Mouse (Mus musculus): ENCODE results near the gene Cdc45.

Cdc45 gene

GRCm38 (mm10) chr16:18788627-18789406 lies 23.0 kb downstream of the Cdc45 start:
- DNase-seq = no peak

- DNase-seq = no peak
Measured at GRCm38 (mm10) chr16:18786652-18787051, 25.1 kb downstream of the Cdc45 start.

- DNase-seq = no peak
Measured at GRCm38 (mm10) chr16:18785485-18785884, 26.3 kb downstream of the Cdc45 start.

- no peak for DNase-seq
Measured at GRCm38 (mm10) chr16:18785025-18785424, 26.8 kb downstream of the Cdc45 start.

- no peak for DNase-seq
Measured at GRCm38 (mm10) chr16:18781810-18782209, 30.0 kb downstream of the Cdc45 start.

- DNase-seq = no peak
Measured at GRCm38 (mm10) chr16:18778461-18778860, 33.3 kb downstream of the Cdc45 start.

- DNase-seq = no peak
Measured at GRCm38 (mm10) chr16:18777101-18778080, 34.4 kb downstream of the Cdc45 start.

- DNase-seq = no peak
Measured at GRCm38 (mm10) chr16:18776556-18777100, 35.2 kb downstream of the Cdc45 start, which contains the start of gene Cldn5. Cldn5 (plus strand) TSS chr16:18776847.

- no peak for DNase-seq
Measured at GRCm38 (mm10) chr16:18775621-18776555, 35.9 kb downstream of the Cdc45 start.

- DNase-seq = no peak
Measured at GRCm38 (mm10) chr16:18773936-18774335, 37.9 kb downstream of the Cdc45 start.

- no peak for DNase-seq
Measured at GRCm38 (mm10) chr16:18769501-18769900, 42.3 kb downstream of the Cdc45 start.

GRCm38 (mm10) chr16:18766390-18766789 lies 45.4 kb downstream of the Cdc45 start:
- no peak for DNase-seq

GRCm38 (mm10) chr16:18762960-18763359 lies 48.8 kb downstream of the Cdc45 start:
- DNase-seq = no peak

GRCm38 (mm10) chr16:18761734-18762133 lies 50.1 kb downstream of the Cdc45 start:
- DNase-seq = no peak

GRCm38 (mm10) chr16:18751885-18752499 lies 59.8 kb downstream of the Cdc45 start:
- DNase-seq = no peak

- DNase-seq = no peak
Measured at GRCm38 (mm10) chr16:18751101-18751500, 60.7 kb downstream of the Cdc45 start.

GRCm38 (mm10) chr16:18746268-18747122 lies 65.3 kb downstream of the Cdc45 start:
- DNase-seq = no peak

GRCm38 (mm10) chr16:18738303-18738702 lies 73.5 kb downstream of the Cdc45 start:
- DNase-seq = no peak

GRCm38 (mm10) chr16:18733100-18733956 lies 78.5 kb downstream of the Cdc45 start:
- DNase-seq = no peak

GRCm38 (mm10) chr16:18730640-18731039 lies 81.1 kb downstream of the Cdc45 start:
- no peak for DNase-seq
